Comparison of ENCODE assay signal across 23 mouse cellular contexts in the genomic region with DNA sequence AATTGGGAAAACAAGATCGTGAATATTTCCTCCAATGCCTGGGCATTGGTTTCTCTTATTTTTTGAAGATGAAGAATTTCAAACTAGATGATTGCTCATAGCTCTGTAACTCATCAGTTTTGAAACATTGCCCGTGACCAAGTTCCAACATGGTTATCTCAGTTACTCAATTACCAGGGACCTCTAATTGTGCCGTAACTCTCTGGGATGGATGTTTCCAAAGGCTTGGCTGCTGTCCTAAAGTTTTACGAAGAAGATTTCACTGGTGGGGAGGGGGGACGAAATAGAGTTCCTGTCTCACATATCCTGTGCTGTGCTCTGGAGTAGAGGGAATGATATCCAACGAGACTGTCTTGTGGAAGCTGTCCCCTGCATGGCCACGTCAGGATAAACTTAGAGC.
DNase-seq lines count a peak whose midpoint lies in the region; ATAC-seq and TF ChIP-seq lines count a peak whose summit lies in the region.
"Had no signal": no experiment of that assay in that cellular context is flagged by ENCODE, and none has a peak within 500 bp of the region (broad histone marks: within the 10 kb centered on the region; RNA-seq: fewer than 3 reads in every experiment).

No protein-coding gene starts in this region.

- H3K4me1 ChIP-seq in heart, adult 2 months (ENCODE audit: control insufficient read depth, insufficient read depth, low read length) = no peaks in the 10 kb centered on the region
- H3K4me1 ChIP-seq in kidney, adult 2 months (ENCODE audit: control insufficient read depth, insufficient read depth, low read length) = peaks cover 8% of the 10 kb centered on the region; the same call in 1 of the 2 replicates
- peaks cover 9% of the 10 kb centered on the region for H3K4me1 ChIP-seq in liver, adult 2 months (ENCODE audit: control insufficient read depth, insufficient read depth, low read length)
- H3K4me1 ChIP-seq in liver, embryonic 11.5 days (replicated peaks; ENCODE audit: control insufficient read depth, insufficient read depth, low read length) = no peaks in the 10 kb centered on the region
- H3K4me1 ChIP-seq in midbrain, embryonic 10.5 days = no peaks in the 10 kb centered on the region
- H3K4me1 ChIP-seq: lung, embryonic 15.5 days had no signal

- H3K79me2 ChIP-seq in heart, adult 2 months (replicated peaks; ENCODE audit: control insufficient read depth, insufficient read depth, low read length) = no peaks in the 10 kb centered on the region
- no peaks in the 10 kb centered on the region for H3K79me2 ChIP-seq in liver, adult 2 months (ENCODE audit: control insufficient read depth, insufficient read depth, low read length)

- DNase-seq in heart, adult 11 months = peak; percentile 90
- no peak for DNase-seq in heart, adult 2 months
- peak; percentile 72 for DNase-seq in kidney, adult 2 months
- DNase-seq in kidney, adult 18-20 months = no peak
- DNase-seq in liver, adult 2 months (ENCODE audit: extremely low read depth, low read depth, low spot score) = peak; percentile 84
- DNase-seq in liver, embryonic 11.5 days (ENCODE audit: low spot score) = no peak
- DNase-seq in midbrain, embryonic 10.5 days (ENCODE audit: low spot score) = no peak
- DNase-seq: B cell, adult 2 months; cerebellum, adult 11 months; cerebellum, adult 9-10 months; cerebellum, postnatal 36 days; gastrocnemius, postnatal 10 days; heart, postnatal 14 days; liver; right cerebral cortex, adult 18-20 months; spleen, adult 18-20 months; thymus, postnatal 14 days had no signal

- no peak overlapping the region for H3K4me2 ChIP-seq in liver, embryonic 11.5 days
- H3K4me2 ChIP-seq: forebrain, embryonic 13.5 days; hindbrain, embryonic 13.5 days; lung, embryonic 15.5 days; midbrain, embryonic 11.5 days had no signal

- H3K36me3 ChIP-seq in heart, adult 2 months (ENCODE audit: control insufficient read depth, insufficient read depth, low read length) = no peaks in the 10 kb centered on the region; the same call in 1 of the 2 replicates
- H3K36me3 ChIP-seq in kidney, adult 2 months (ENCODE audit: control insufficient read depth, insufficient read depth, low read length) = peaks cover 26% of the 10 kb centered on the region
- H3K36me3 ChIP-seq in liver, adult 2 months (ENCODE audit: control insufficient read depth, insufficient read depth, low read length) = peaks cover 56% of the 10 kb centered on the region
- no peaks in the 10 kb centered on the region for H3K36me3 ChIP-seq in liver, embryonic 11.5 days (ENCODE audit: control insufficient read depth, insufficient read depth, low read length)
- H3K36me3 ChIP-seq in midbrain, embryonic 10.5 days = peaks cover 13% of the 10 kb centered on the region; the same call in 1 of the 2 replicates
- H3K36me3 ChIP-seq: hindbrain, embryonic 13.5 days had no signal

- 70% methylated on average over 7 of the region's 7 CpGs for WGBS in heart, adult 2 months
- WGBS in kidney, adult 2 months = 46% methylated on average over 7 of the region's 7 CpGs
- 38% methylated on average over 7 of the region's 7 CpGs for WGBS in liver, adult 2 months
- WGBS in liver, embryonic 11.5 days = 81% methylated on average over 7 of the region's 7 CpGs
- 93% methylated on average over 7 of the region's 7 CpGs for WGBS in midbrain, embryonic 10.5 days

- no peak for TF ChIP-seq CTCF in heart, adult 2 months (IDR thresholded peaks at IDR 0.05)
- TF ChIP-seq CTCF in kidney, adult 2 months (conservative IDR thresholded peaks at IDR 0.05; ENCODE audit: insufficient read depth, insufficient read length, low read depth, low read length) = no peak
- TF ChIP-seq CTCF in liver, adult 2 months (IDR thresholded peaks at IDR 0.05; ENCODE audit: low read depth, low read length) = no peak

- no peak for TF ChIP-seq EP300 in heart, adult 2 months (IDR thresholded peaks at IDR 0.05; ENCODE audit: insufficient read depth, low read depth, low read length)

- H3K27me3 ChIP-seq in heart, adult 2 months (ENCODE audit: control insufficient read depth, insufficient read depth, low read length) = no peaks in the 10 kb centered on the region
- H3K27me3 ChIP-seq in kidney, adult 2 months (replicated peaks; ENCODE audit: control insufficient read depth, insufficient read depth, low read length) = no peaks in the 10 kb centered on the region
- no peaks in the 10 kb centered on the region for H3K27me3 ChIP-seq in liver, adult 2 months (ENCODE audit: control insufficient read depth, insufficient read depth, low read length)
- no peaks in the 10 kb centered on the region for H3K27me3 ChIP-seq in liver, embryonic 11.5 days (replicated peaks; ENCODE audit: control insufficient read depth, insufficient read depth, low read length)
- H3K27me3 ChIP-seq in midbrain, embryonic 10.5 days (ENCODE audit: low read depth, poor library complexity, severe bottlenecking) = no peaks in the 10 kb centered on the region
- H3K27me3 ChIP-seq: forebrain, embryonic 13.5 days; hindbrain, embryonic 13.5 days; lung, embryonic 15.5 days had no signal

- H3K9ac ChIP-seq in heart, adult 2 months (ENCODE audit: low read depth, low read length) = no peak overlapping the region
- H3K9ac ChIP-seq in liver, adult 2 months (ENCODE audit: low read depth, low read length) = no peak overlapping the region
- no peak overlapping the region for H3K9ac ChIP-seq in liver, embryonic 11.5 days (ENCODE audit: low read depth, low read length)
- H3K9ac ChIP-seq: forebrain, embryonic 13.5 days; hindbrain, embryonic 13.5 days; lung, embryonic 15.5 days had no signal

- no peak overlapping the region for H3K27ac ChIP-seq in heart, adult 2 months
- H3K27ac ChIP-seq in kidney, adult 2 months (ENCODE audit: insufficient read depth, low read depth, low read length) = no peak overlapping the region
- peak overlapping the region; percentile 4; the same call in 1 of the 2 replicates for H3K27ac ChIP-seq in liver, adult 2 months (replicated peaks; ENCODE audit: insufficient read depth, low read depth, low read length)
- H3K27ac ChIP-seq in liver, embryonic 11.5 days (ENCODE audit: low read depth, low read length) = no peak overlapping the region
- H3K27ac ChIP-seq in midbrain, embryonic 10.5 days (replicated peaks) = no peak overlapping the region
- H3K27ac ChIP-seq: forebrain, embryonic 13.5 days; hindbrain, embryonic 13.5 days; lung, embryonic 15.5 days had no signal

- intact Hi-C loops in heart, adult 2 months (cut with DNase I) = no loop called here

- ATAC-seq in liver, embryonic 11.5 days (replicated peaks; ENCODE audit: low FRiP score) = no peak
- ATAC-seq: forebrain, embryonic 13.5 days; intestine, embryonic 16.5 days; midbrain, embryonic 16.5 days had no signal

- no peaks in the 10 kb centered on the region for H3K9me3 ChIP-seq in liver, embryonic 11.5 days (ENCODE audit: control insufficient read depth, low read length)
- H3K9me3 ChIP-seq in midbrain, embryonic 10.5 days (replicated peaks) = no peaks in the 10 kb centered on the region
- H3K9me3 ChIP-seq: forebrain, embryonic 13.5 days; hindbrain, embryonic 13.5 days; lung, embryonic 15.5 days had no signal

- no peak overlapping the region for H3K4me3 ChIP-seq in heart, adult 2 months
- no peak overlapping the region for H3K4me3 ChIP-seq in kidney, adult 2 months (ENCODE audit: insufficient read depth, low read depth, low read length)
- no peak overlapping the region for H3K4me3 ChIP-seq in liver, adult 2 months (ENCODE audit: insufficient read depth, low read depth, low read length)
- no peak overlapping the region for H3K4me3 ChIP-seq in liver, embryonic 11.5 days (ENCODE audit: low read depth, low read length)
- H3K4me3 ChIP-seq in midbrain, embryonic 10.5 days = no peak overlapping the region
- H3K4me3 ChIP-seq: forebrain, embryonic 13.5 days; hindbrain, embryonic 13.5 days; lung, embryonic 15.5 days had no signal

- no peak for TF ChIP-seq POLR2A in heart, adult 2 months (IDR thresholded peaks at IDR 0.05; ENCODE audit: insufficient read depth, low read depth, low read length)
- no peak for TF ChIP-seq POLR2A in kidney, adult 2 months (IDR thresholded peaks at IDR 0.05; ENCODE audit: low read depth, low read length)
- no peak for TF ChIP-seq POLR2A in liver, adult 2 months (IDR thresholded peaks at IDR 0.05; ENCODE audit: extremely low read depth, insufficient read depth, low read length)

Comparison
In these comparisons a context has a peak if more than half of its experiments do, and no peak if none do; other contexts are left out.
1. DNase-seq: peak in heart, adult 11 months (single experiment), kidney, adult 2 months (single experiment) and liver, adult 2 months (single experiment); none in heart, adult 2 months (0 of 2), kidney, adult 18-20 months (single experiment), liver, embryonic 11.5 days (single experiment) and midbrain, embryonic 10.5 days (single experiment).